Mouse (Mus musculus): ENCODE results near the gene Lrrfip2. TPM values are rescaled to one million over a fixed set of nuclear protein-coding genes. Genes with fewer than 3 reads are reported as not detected.

Lrrfip2 gene
- polyA plus RNA-seq, 1 experiment from 2014 or later = 18.5 TPM

- WGBS (ENCODE audit: insufficient replicate concordance) = 74% methylated on average over 5 of the region's 5 CpGs
- ATAC-seq = no peak
These were observed 14.1 kb upstream of the Lrrfip2 start for GRCm38 (mm10) chr9:111103293-111103692.

GRCm38 (mm10) chr9:111103893-111104292 is 13.5 kb upstream of the Lrrfip2 start:
- Histone ChIP-seq H3K9ac (replicated peaks) (no peak overlapping the region), H3K27ac (ENCODE audit: low read depth) (no peak overlapping the region), H3K4me2 (ENCODE audit: low read depth, low read length) (no peak overlapping the region), H3K9me3 (ENCODE audit: low read length) (no peaks in the 10 kb centered on the region), H3K27me3 (ENCODE audit: insufficient read depth, low read length) (no peaks in the 10 kb centered on the region), H3K4me3 (ENCODE audit: low read depth, low read length) (no peak overlapping the region), H3K36me3 (replicated peaks; ENCODE audit: insufficient read depth, low read length) (no peaks in the 10 kb centered on the region), H3K4me1 (ENCODE audit: insufficient read depth) (no peaks in the 10 kb centered on the region)
- 82% methylated on average over 5 of the region's 5 CpGs for WGBS (ENCODE audit: insufficient replicate concordance)
- DNase-seq (no peak), ATAC-seq (no peak)
- TF ChIP-seq CTCF (IDR thresholded peaks at IDR 0.05; ENCODE audit: low read depth) (no peak), EP300 (IDR thresholded peaks at IDR 0.05; ENCODE audit: low read depth) (no peak)

More at GRCm38 (mm10) chr9:111103293-111103692, 14.1 kb upstream of the Lrrfip2 start:
- Histone ChIP-seq H3K27me3 (ENCODE audit: insufficient read depth, low read length) (no peaks in the 10 kb centered on the region), H3K4me1 (ENCODE audit: insufficient read depth) (no peaks in the 10 kb centered on the region), H3K4me3 (ENCODE audit: low read depth, low read length) (no peak overlapping the region), H3K4me2 (ENCODE audit: low read depth, low read length) (no peak overlapping the region), H3K27ac (ENCODE audit: low read depth) (no peak overlapping the region), H3K9ac (replicated peaks) (no peak overlapping the region), H3K9me3 (ENCODE audit: low read length) (no peaks in the 10 kb centered on the region), H3K36me3 (replicated peaks; ENCODE audit: insufficient read depth, low read length) (no peaks in the 10 kb centered on the region)
- no peak for TF ChIP-seq EP300 (IDR thresholded peaks at IDR 0.05; ENCODE audit: low read depth)
- TF ChIP-seq CTCF (IDR thresholded peaks at IDR 0.05; ENCODE audit: low read depth) = no peak
- no peak for DNase-seq

- Histone ChIP-seq H3K9me3 (ENCODE audit: low read length) (no peaks in the 10 kb centered on the region), H3K9ac (replicated peaks) (no peak overlapping the region), H3K27ac (ENCODE audit: low read depth) (no peak overlapping the region), H3K4me3 (ENCODE audit: low read depth, low read length) (no peak overlapping the region), H3K36me3 (replicated peaks; ENCODE audit: insufficient read depth, low read length) (no peaks in the 10 kb centered on the region), H3K4me2 (ENCODE audit: low read depth, low read length) (no peak overlapping the region), H3K27me3 (ENCODE audit: insufficient read depth, low read length) (no peaks in the 10 kb centered on the region), H3K4me1 (ENCODE audit: insufficient read depth) (no peaks in the 10 kb centered on the region)
- DNase-seq (no peak), ATAC-seq (no peak)
- 36% methylated on average over 3 of the region's 3 CpGs for whole genome bisulfite sequencing (ENCODE audit: insufficient replicate concordance)
- TF ChIP-seq CTCF (IDR thresholded peaks at IDR 0.05; ENCODE audit: low read depth) (no peak), EP300 (IDR thresholded peaks at IDR 0.05; ENCODE audit: low read depth) (no peak)
These were observed 9.5 kb upstream of the Lrrfip2 start for GRCm38 (mm10) chr9:111107863-111108262.

- WGBS (ENCODE audit: insufficient replicate concordance) = under 1% methylated on average over 52 of the region's 56 CpGs
- ATAC-seq = peak; percentile 92
- peaks cover 13% of the 10 kb centered on the region; the same call in 1 of the 2 replicates for H3K4me1 ChIP-seq (ENCODE audit: insufficient read depth)
These were observed 431 bp downstream of the Lrrfip2 start for GRCm38 (mm10) chr9:111117794-111118251.

GRCm38 (mm10) chr9:111118252-111118890 is 979 bp downstream of the Lrrfip2 start:
- TF ChIP-seq CTCF (IDR thresholded peaks at IDR 0.05; ENCODE audit: low read depth) (peak; percentile 19), EP300 (IDR thresholded peaks at IDR 0.05; ENCODE audit: low read depth) (no peak)
- peak overlapping the region; percentile 96 for H3K4me2 ChIP-seq (ENCODE audit: low read depth, low read length)
- under 1% methylated on average over 45 of the region's 52 CpGs for WGBS (ENCODE audit: insufficient replicate concordance)
- H3K27me3 ChIP-seq (ENCODE audit: insufficient read depth, low read length) = no peaks in the 10 kb centered on the region
- H3K9me3 ChIP-seq (ENCODE audit: low read length) = no peaks in the 10 kb centered on the region
- H3K4me1 ChIP-seq (ENCODE audit: insufficient read depth) = peaks cover 17% of the 10 kb centered on the region
- peak; percentile 76 for ATAC-seq
- DNase-seq = peak; percentile 63
- 0 out of 2 replicates have a peak, but pooled peaks cover 3% of the 10 kb centered on the region for H3K36me3 ChIP-seq (replicated peaks; ENCODE audit: insufficient read depth, low read length)
- peak overlapping the region; percentile 93 for H3K4me3 ChIP-seq (ENCODE audit: low read depth, low read length)
- peak overlapping the region; percentile 85 for H3K9ac ChIP-seq (replicated peaks)
- H3K27ac ChIP-seq (ENCODE audit: low read depth) = peak overlapping the region; percentile 88

More at GRCm38 (mm10) chr9:111117794-111118251, 431 bp downstream of the Lrrfip2 start:
- H3K27ac ChIP-seq (ENCODE audit: low read depth) = peak overlapping the region; percentile 88
- H3K9me3 ChIP-seq (ENCODE audit: low read length) = no peaks in the 10 kb centered on the region
- H3K36me3 ChIP-seq (replicated peaks; ENCODE audit: insufficient read depth, low read length) = 0 out of 2 replicates have a peak, but pooled peaks cover 3% of the 10 kb centered on the region
- peak overlapping the region; percentile 85 for H3K9ac ChIP-seq (replicated peaks)
- H3K4me2 ChIP-seq (ENCODE audit: low read depth, low read length) = peak overlapping the region; percentile 96
- H3K4me3 ChIP-seq (ENCODE audit: low read depth, low read length) = peak overlapping the region; percentile 93
- H3K27me3 ChIP-seq (ENCODE audit: insufficient read depth, low read length) = no peaks in the 10 kb centered on the region
- no peak for TF ChIP-seq CTCF (IDR thresholded peaks at IDR 0.05; ENCODE audit: low read depth)
- DNase-seq = peak; percentile 91

GRCm38 (mm10) chr9:111118891-111119441 is 1.6 kb downstream of the Lrrfip2 start:
- H3K4me1 ChIP-seq (ENCODE audit: insufficient read depth) = peaks cover 22% of the 10 kb centered on the region
- DNase-seq = no peak

More at GRCm38 (mm10) chr9:111118891-111119441, 1.6 kb downstream of the Lrrfip2 start:
- Histone ChIP-seq H3K4me3 (ENCODE audit: low read depth, low read length) (peak overlapping the region; percentile 93), H3K27me3 (ENCODE audit: insufficient read depth, low read length) (no peaks in the 10 kb centered on the region), H3K9me3 (ENCODE audit: low read length) (no peaks in the 10 kb centered on the region), H3K9ac (replicated peaks) (peak overlapping the region; percentile 85), H3K4me2 (ENCODE audit: low read depth, low read length) (peak overlapping the region; percentile 96), H3K36me3 (replicated peaks; ENCODE audit: insufficient read depth, low read length) (0 out of 2 replicates have a peak, but pooled peaks cover 3% of the 10 kb centered on the region), H3K27ac (ENCODE audit: low read depth) (peak overlapping the region; percentile 88)
- no peak for ATAC-seq
- 5% methylated on average over 17 of the region's 17 CpGs for WGBS (ENCODE audit: insufficient replicate concordance)
- TF ChIP-seq EP300 (IDR thresholded peaks at IDR 0.05; ENCODE audit: low read depth) (0 out of 2 replicates have a peak, but pooled peaks have one; percentile 10), CTCF (IDR thresholded peaks at IDR 0.05; ENCODE audit: low read depth) (no peak)
